Mouse (Mus musculus): ENCODE measurements around the gene Dap3. TPM values are rescaled to one million over a fixed set of nuclear protein-coding genes. Genes with fewer than 3 reads are reported as not detected.

Dap3 gene
- polyA plus RNA-seq, 1 experiment from 2014 or later, result 160 TPM

- H3K27ac ChIP-seq, result no peak overlapping the region
- H3K9me3 ChIP-seq (replicated peaks), result no peaks in the 10 kb centered on the region
- no peak overlapping the region for H3K4me3 ChIP-seq
- peak; percentile 28 for DNase-seq (ENCODE audit: low spot score)
- WGBS, result 82% methylated on average over 3 of the region's 3 CpGs
- no peaks in the 10 kb centered on the region for H3K27me3 ChIP-seq (ENCODE audit: low read depth, poor library complexity, severe bottlenecking)
- no peaks in the 10 kb centered on the region for H3K4me1 ChIP-seq
- peaks cover 78% of the 10 kb centered on the region for H3K36me3 ChIP-seq
Observed at GRCm38 (mm10) chr3:88939749-88940148, 11.2 kb downstream of the Dap3 start.

GRCm38 (mm10) chr3:88939071-88939470 lies 11.9 kb downstream of the Dap3 start:
- peak; percentile 16 for DNase-seq (ENCODE audit: low spot score)
- H3K27me3 ChIP-seq (ENCODE audit: low read depth, poor library complexity, severe bottlenecking), result no peaks in the 10 kb centered on the region
- WGBS, result 95% methylated on average over 10 of the region's 10 CpGs
- H3K27ac ChIP-seq, result no peak overlapping the region
- H3K4me3 ChIP-seq, result no peak overlapping the region
- no peaks in the 10 kb centered on the region for H3K9me3 ChIP-seq (replicated peaks)
- peaks cover 85% of the 10 kb centered on the region for H3K36me3 ChIP-seq
- no peaks in the 10 kb centered on the region for H3K4me1 ChIP-seq

- Histone ChIP-seq H3K27me3 (ENCODE audit: low read depth, poor library complexity, severe bottlenecking) (no peaks in the 10 kb centered on the region), H3K9me3 (replicated peaks) (no peaks in the 10 kb centered on the region), H3K4me1 (0 out of 2 replicates have a peak, but pooled peaks cover 3% of the 10 kb centered on the region), H3K4me3 (no peak overlapping the region), H3K36me3 (peaks cover 100% of the 10 kb centered on the region), H3K27ac (no peak overlapping the region)
- WGBS, result 92% methylated on average over 3 of the region's 3 CpGs
- DNase-seq (ENCODE audit: low spot score), result no peak
Observed at GRCm38 (mm10) chr3:88929501-88929900, 21.5 kb downstream of the Dap3 start.

DNA sequence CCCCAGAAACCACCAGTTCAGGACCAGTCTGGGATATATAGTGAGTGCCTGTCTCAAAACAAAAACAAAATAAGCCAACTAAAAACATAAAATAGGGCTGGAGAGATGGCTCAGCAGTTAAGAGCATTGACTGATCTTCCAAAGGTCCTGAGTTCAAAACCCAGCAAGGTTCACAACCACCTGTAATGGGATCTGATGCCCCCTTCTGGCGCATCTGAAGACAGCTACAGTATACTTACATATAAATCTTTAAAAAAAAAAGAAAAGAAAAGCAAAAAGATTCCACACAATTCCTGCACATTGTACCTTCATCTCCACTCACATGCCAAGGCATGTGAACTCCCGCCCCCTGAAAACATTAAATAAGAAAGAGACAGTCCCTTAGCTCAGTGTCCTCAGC lies 25.3 kb downstream of the Dap3 start:
- Histone ChIP-seq H3K9me3 (replicated peaks) (no peaks in the 10 kb centered on the region), H3K27ac (no peak overlapping the region), H3K4me3 (no peak overlapping the region), H3K4me1 (no peaks in the 10 kb centered on the region), H3K36me3 (peaks cover 100% of the 10 kb centered on the region), H3K27me3 (ENCODE audit: low read depth, poor library complexity, severe bottlenecking) (no peaks in the 10 kb centered on the region)
- WGBS, result 90% methylated on average over 2 of the region's 2 CpGs
- no peak for DNase-seq (ENCODE audit: low spot score)

GRCm38 (mm10) chr3:88923989-88924591 lies 26.9 kb downstream of the Dap3 start:
- no peak for DNase-seq (ENCODE audit: low spot score)
- Histone ChIP-seq H3K27ac (no peak overlapping the region), H3K4me3 (no peak overlapping the region), H3K36me3 (peaks cover 93% of the 10 kb centered on the region), H3K4me1 (no peaks in the 10 kb centered on the region), H3K27me3 (ENCODE audit: low read depth, poor library complexity, severe bottlenecking) (no peaks in the 10 kb centered on the region), H3K9me3 (replicated peaks) (no peaks in the 10 kb centered on the region)
- WGBS, result 96% methylated on average over 8 of the region's 8 CpGs

GRCm38 (mm10) chr3:88921411-88921810 lies 29.6 kb downstream of the Dap3 start:
- Histone ChIP-seq H3K9me3 (replicated peaks) (no peaks in the 10 kb centered on the region), H3K4me3 (no peak overlapping the region), H3K36me3 (peaks cover 66% of the 10 kb centered on the region), H3K27me3 (ENCODE audit: low read depth, poor library complexity, severe bottlenecking) (no peaks in the 10 kb centered on the region), H3K4me1 (no peaks in the 10 kb centered on the region), H3K27ac (no peak overlapping the region)
- DNase-seq (ENCODE audit: low spot score), result no peak
- WGBS, result 93% methylated on average over 9 of the region's 9 CpGs

DNA sequence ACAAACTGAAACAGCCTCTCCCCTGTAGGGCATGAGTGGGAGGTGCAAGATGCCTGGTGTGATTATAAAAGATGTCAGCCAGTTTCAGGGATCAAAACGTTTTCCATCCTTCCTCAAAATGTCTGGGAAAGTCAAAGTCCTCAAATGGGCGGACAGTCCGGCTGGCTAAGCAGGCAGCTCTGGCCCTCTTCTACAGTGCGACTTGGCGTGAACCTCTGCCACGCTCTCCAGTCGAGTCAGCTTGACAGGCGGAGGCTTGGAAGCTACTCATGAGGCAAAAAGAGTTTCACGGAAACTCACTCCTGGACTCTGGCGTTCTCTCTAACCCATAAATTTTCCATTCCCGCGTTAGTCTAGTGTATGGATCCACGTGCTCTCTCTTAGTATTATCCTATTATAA lies 32.0 kb downstream of the Dap3 start:
- H3K9me3 ChIP-seq (replicated peaks), result no peaks in the 10 kb centered on the region
- H3K27me3 ChIP-seq (ENCODE audit: low read depth, poor library complexity, severe bottlenecking), result no peaks in the 10 kb centered on the region
- H3K36me3 ChIP-seq, result peaks cover 42% of the 10 kb centered on the region
- WGBS, result 85% methylated on average over 13 of the region's 13 CpGs
- peaks cover 6% of the 10 kb centered on the region for H3K4me1 ChIP-seq
- no peak for DNase-seq (ENCODE audit: low spot score)
- no peak overlapping the region for H3K27ac ChIP-seq
- no peak overlapping the region for H3K4me3 ChIP-seq

GRCm38 (mm10) chr3:88914384-88914810 lies 36.6 kb downstream of the Dap3 start:
- 38% methylated on average over 8 of the region's 8 CpGs for WGBS
- Histone ChIP-seq H3K4me3 (peak overlapping the region; percentile 85), H3K4me1 (peaks cover 17% of the 10 kb centered on the region), H3K9me3 (replicated peaks) (no peaks in the 10 kb centered on the region), H3K36me3 (peaks cover 34% of the 10 kb centered on the region), H3K27ac (peak overlapping the region; percentile 90), H3K27me3 (ENCODE audit: low read depth, poor library complexity, severe bottlenecking) (no peaks in the 10 kb centered on the region)
- DNase-seq (ENCODE audit: low spot score), result no peak

GRCm38 (mm10) chr3:88913511-88914383 lies 37.2 kb downstream of the Dap3 start, which contains the start of gene Msto1:
Msto1 (minus strand) TSS chr3:88913999.
- H3K9me3 ChIP-seq (replicated peaks), result no peaks in the 10 kb centered on the region
- WGBS, result under 1% methylated on average over 62 of the region's 62 CpGs

GRCm38 (mm10) chr3:88912585-88912984 lies 38.4 kb downstream of the Dap3 start:
- Histone ChIP-seq H3K27ac (no peak overlapping the region), H3K27me3 (ENCODE audit: low read depth, poor library complexity, severe bottlenecking) (no peaks in the 10 kb centered on the region), H3K4me1 (peaks cover 17% of the 10 kb centered on the region), H3K9me3 (replicated peaks) (no peaks in the 10 kb centered on the region), H3K36me3 (peaks cover 53% of the 10 kb centered on the region), H3K4me3 (peak overlapping the region; percentile 85)
- 92% methylated on average over 7 of the region's 7 CpGs for WGBS
- no peak for DNase-seq (ENCODE audit: low spot score)

More at GRCm38 (mm10) chr3:88913511-88914383, 37.2 kb downstream of the Dap3 start, which contains the start of gene Msto1:
- Histone ChIP-seq H3K4me1 (peaks cover 17% of the 10 kb centered on the region), H3K4me3 (peak within 1 kb of the TSS; percentile 85), H3K27ac (peak within 1 kb of the TSS; percentile 90), H3K27me3 (ENCODE audit: low read depth, poor library complexity, severe bottlenecking) (no peaks in the 10 kb centered on the region), H3K36me3 (peaks cover 41% of the 10 kb centered on the region)
- DNase-seq (ENCODE audit: low spot score), result peak; percentile 94

GRCm38 (mm10) chr3:88906393-88907159 lies 44.4 kb downstream of the Dap3 start:
- Histone ChIP-seq H3K27ac (no peak overlapping the region), H3K36me3 (peaks cover 100% of the 10 kb centered on the region)
- 94% methylated on average over 6 of the region's 6 CpGs for WGBS

GRCm38 (mm10) chr3:88905741-88906140 lies 45.2 kb downstream of the Dap3 start:
- no peak for DNase-seq (ENCODE audit: low spot score)
- H3K27ac ChIP-seq, result no peak overlapping the region
- H3K4me3 ChIP-seq, result no peak overlapping the region
- H3K9me3 ChIP-seq (replicated peaks), result no peaks in the 10 kb centered on the region
- H3K4me1 ChIP-seq, result peaks cover 4% of the 10 kb centered on the region
- no peaks in the 10 kb centered on the region for H3K27me3 ChIP-seq (ENCODE audit: low read depth, poor library complexity, severe bottlenecking)
- WGBS, result 96% methylated on average over 2 of the region's 2 CpGs
- H3K36me3 ChIP-seq, result peaks cover 100% of the 10 kb centered on the region

More at GRCm38 (mm10) chr3:88906393-88907159, 44.4 kb downstream of the Dap3 start:
- Histone ChIP-seq H3K4me1 (peaks cover 4% of the 10 kb centered on the region), H3K27me3 (ENCODE audit: low read depth, poor library complexity, severe bottlenecking) (no peaks in the 10 kb centered on the region), H3K4me3 (no peak overlapping the region), H3K9me3 (replicated peaks) (no peaks in the 10 kb centered on the region)
- DNase-seq (ENCODE audit: low spot score), result no peak

All from limb, embryonic 10.5 days (tissue).